Mouse (Mus musculus) myocyte (in vitro differentiated cells): ENCODE data around the gene Ptpn3.

Experiments
- CEBPB ChIP-seq: IDR thresholded peaks from 2 replicates; pipeline ENCODE4 v1.6.1; 2011; ENCODE audit warnings: mild to moderate bottlenecking, moderate library complexity; ENCODE audit not compliant: poor library complexity, insufficient read depth, severe bottlenecking
- E2F4 ChIP-seq: IDR thresholded peaks from one replicate; pipeline ENCODE4 v1.6.1; 2011; ENCODE audit warnings: mild to moderate bottlenecking, control low read depth, moderate library complexity; ENCODE audit not compliant: insufficient read depth
- MYOD1 ChIP-seq, 3 experiments: IDR thresholded peaks; one replicate each; pipeline ENCODE4 v1.6.1; 2011; ENCODE audit warnings: control low read depth in 2 of 3, low read depth in 2 of 3, mild to moderate bottlenecking in 2 of 3, moderate library complexity in 1 of 3; ENCODE audit not compliant: insufficient read length in 2 of 3, control insufficient read depth in 1 of 3
- POLR2A ChIP-seq: IDR thresholded peaks from one replicate; pipeline ENCODE4 v1.6.1; 2011; ENCODE audit warnings: low read depth, mild to moderate bottlenecking, control low read depth, moderate library complexity; ENCODE audit not compliant: insufficient read length
- TCF12 ChIP-seq: IDR thresholded peaks from one replicate; pipeline ENCODE4 v1.6.1; 2011; ENCODE audit warnings: mild to moderate bottlenecking, control low read depth; ENCODE audit not compliant: poor library complexity, insufficient read depth, severe bottlenecking
- USF1 ChIP-seq: IDR thresholded peaks from one replicate; pipeline ENCODE4 v1.6.1; 2011; ENCODE audit warnings: low read depth, mild to moderate bottlenecking, control low read depth, moderate library complexity

GRCm38 (mm10) chr4:57171817-57172216 lies 129.8 kb downstream of the Ptpn3 start:
- TF ChIP-seq USF1, result no peak
- no peak for TF ChIP-seq POLR2A
- TF ChIP-seq MYOD1 (IDR thresholded peaks at IDR 0.05; ENCODE audit: control insufficient read depth in 1 of 3, insufficient read length in 2 of 3, low read depth in 2 of 3), result no peak
- TF ChIP-seq E2F4, result no peak
- no peak for TF ChIP-seq CEBPB
- TF ChIP-seq TCF12, result no peak
